Mouse (Mus musculus) limb, embryonic 14.5 days (tissue): ENCODE results near the gene Abcf1. TPM values are rescaled to one million over a fixed set of nuclear protein-coding genes. Genes with fewer than 3 reads are reported as not detected.

Source experiments
- ATAC-seq: fragments of 200-750 bp; cut with Nextera tagmentation; 2 replicates; pipeline ENCODE4 v1.8.0; 2017; ENCODE audit warnings: low read depth, moderate number of reproducible peaks, moderate TSS enrichment; ENCODE audit not compliant: low FRiP score
- DNase-seq: peaks from one replicate; pipeline ENCODE4 v3.0.0-alpha.2; 2015; ENCODE audit warnings: low spot score
- H3K27ac ChIP-seq: fragments of 300-500 bp; sonication (generic); replicated peaks from 2 replicates; pipeline ENCODE4 v1.5.1; 2014; ENCODE audit warnings: low read depth, mild to moderate bottlenecking, low read length, moderate library complexity, mixed read lengths
- H3K27me3 ChIP-seq: fragments of 300-500 bp; sonication (generic); 2 replicates; pipeline ENCODE4 v1.6.1; 2014; ENCODE audit warnings: low read length, mixed read lengths; ENCODE audit not compliant: control insufficient read depth, insufficient read depth
- H3K36me3 ChIP-seq: fragments of 300-500 bp; sonication (generic); 2 replicates; pipeline ENCODE4 v1.6.1; 2014; ENCODE audit warnings: mild to moderate bottlenecking, low read length, moderate library complexity, mixed read lengths; ENCODE audit not compliant: control insufficient read depth, insufficient read depth
- H3K4me1 ChIP-seq: fragments of 300-500 bp; sonication (generic); 2 replicates; pipeline ENCODE4 v1.6.1; 2014; ENCODE audit warnings: antibody characterized with exemption, low read length, mixed read lengths; ENCODE audit not compliant: control insufficient read depth, insufficient read depth
- H3K4me2 ChIP-seq: fragments of 300-500 bp; sonication (generic); replicated peaks from 2 replicates; pipeline ENCODE4 v1.6.1; 2014; ENCODE audit warnings: low read depth, mild to moderate bottlenecking, low read length, moderate library complexity; ENCODE audit not compliant: severe bottlenecking
- H3K4me3 ChIP-seq: fragments of 300-500 bp; sonication (generic); replicated peaks from 2 replicates; pipeline ENCODE4 v1.5.1; 2014; ENCODE audit warnings: low read length
- H3K9ac ChIP-seq: fragments of 300-500 bp; sonication (generic); 2 replicates; pipeline ENCODE4 v1.6.1; 2014; ENCODE audit warnings: mild to moderate bottlenecking, low read depth, low read length, moderate library complexity; ENCODE audit not compliant: severe bottlenecking
- H3K9me3 ChIP-seq: fragments of 300-500 bp; sonication (generic); 2 replicates; pipeline ENCODE4 v1.6.1; 2016; ENCODE audit warnings: low read length; ENCODE audit not compliant: control insufficient read depth
- POLR2A ChIP-seq: fragments of 200-500 bp; IDR thresholded peaks from 2 replicates; pipeline ENCODE4 v1.8.0; 2012; ENCODE audit warnings: inconsistent platforms, mild to moderate bottlenecking, moderate library complexity, borderline replicate concordance; ENCODE audit not compliant: insufficient read depth, insufficient read length; ENCODE audit errors: extremely low read depth
- WGBS: fragments of 180-500 bp; shearing (Covaris S2); extraction: QIAGEN DNeasy Blood & Tissue Kit; methylation state at CpG from one replicate; pipeline ENCODE4 v1.1.7; 2014; 5-methylcytosine and 5-hydroxymethylcytosine counted together
- polyA plus RNA-seq, 2 experiments: library from polyadenylated mRNA; depleted of rRNA in 1 of 2; stranded (reverse) in 1 of 2; unstranded in 1 of 2; fragments of >200 nt; fragmentation: Nextera tagmentation in 1 of 2; extraction: Ambion mirVana in 1 of 2; gene quantifications; 2 replicates each; pipeline versions ENCODE4 v1.2.1 to v1.2.3; 2012 to 2014

The Abcf1 gene
- polyA plus RNA-seq, 2 experiments = 77.2 to 83.1 TPM

DNA sequence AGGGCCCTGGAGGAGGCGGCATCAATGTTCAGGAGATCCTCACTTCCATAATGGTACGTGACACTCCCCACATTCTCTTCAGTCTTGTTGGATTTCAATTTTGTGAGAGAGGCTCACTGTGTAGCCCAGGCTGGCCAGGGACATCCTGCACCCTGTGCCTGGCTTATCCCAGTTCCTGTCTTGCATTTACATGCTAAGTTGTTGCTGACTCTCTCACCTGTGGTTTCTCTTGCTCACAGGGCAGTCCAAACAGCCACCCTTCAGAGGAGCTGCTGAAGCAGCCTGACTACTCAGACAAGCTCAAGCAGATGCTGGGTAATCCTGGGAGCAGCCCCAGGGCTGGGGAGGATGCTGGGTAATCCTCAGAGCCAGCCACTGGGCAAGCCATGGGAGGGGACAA lies 40.0 kb downstream of the Abcf1 start:
- H3K4me3 ChIP-seq = no peak overlapping the region
- H3K4me1 ChIP-seq = no peaks in the 10 kb centered on the region
- H3K27me3 ChIP-seq = no peaks in the 10 kb centered on the region
- no peak overlapping the region for H3K9ac ChIP-seq
- no peak for TF ChIP-seq POLR2A
- DNase-seq = no peak
- H3K27ac ChIP-seq = no peak overlapping the region
- no peak for ATAC-seq
- WGBS = 94% methylated on average over 2 of the region's 2 CpGs
- H3K9me3 ChIP-seq = no peaks in the 10 kb centered on the region
- no peak overlapping the region for H3K4me2 ChIP-seq
- H3K36me3 ChIP-seq = peaks cover 60% of the 10 kb centered on the region

DNA sequence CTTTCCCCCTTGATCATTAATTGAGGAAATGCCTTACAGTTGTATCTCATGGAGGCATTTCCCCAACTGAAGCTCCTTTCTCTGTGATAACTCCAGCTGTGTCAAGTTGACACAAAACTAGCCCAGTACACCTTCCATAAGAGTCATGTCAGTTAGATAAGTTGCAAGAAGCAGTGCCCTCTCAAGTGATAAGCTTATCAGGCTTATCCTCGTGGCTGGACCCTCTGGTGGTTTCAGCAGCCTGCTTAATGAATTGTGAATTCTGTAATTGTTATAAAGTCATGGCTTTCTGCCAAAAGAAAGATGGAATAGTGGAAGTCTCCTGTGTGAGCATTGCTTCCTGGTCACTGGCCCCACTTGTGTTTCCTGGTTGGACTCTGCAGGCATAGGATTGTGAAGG lies 42.1 kb downstream of the Abcf1 start:
- Histone ChIP-seq H3K27ac (no peak overlapping the region), H3K9me3 (no peaks in the 10 kb centered on the region), H3K4me2 (no peak overlapping the region), H3K9ac (no peak overlapping the region), H3K4me3 (no peak overlapping the region), H3K27me3 (no peaks in the 10 kb centered on the region), H3K4me1 (no peaks in the 10 kb centered on the region), H3K36me3 (peaks cover 78% of the 10 kb centered on the region)
- TF ChIP-seq POLR2A = no peak
- no peak for ATAC-seq
- 86% methylated on average over 1 of the region's 1 CpGs for WGBS
- DNase-seq = no peak

DNA sequence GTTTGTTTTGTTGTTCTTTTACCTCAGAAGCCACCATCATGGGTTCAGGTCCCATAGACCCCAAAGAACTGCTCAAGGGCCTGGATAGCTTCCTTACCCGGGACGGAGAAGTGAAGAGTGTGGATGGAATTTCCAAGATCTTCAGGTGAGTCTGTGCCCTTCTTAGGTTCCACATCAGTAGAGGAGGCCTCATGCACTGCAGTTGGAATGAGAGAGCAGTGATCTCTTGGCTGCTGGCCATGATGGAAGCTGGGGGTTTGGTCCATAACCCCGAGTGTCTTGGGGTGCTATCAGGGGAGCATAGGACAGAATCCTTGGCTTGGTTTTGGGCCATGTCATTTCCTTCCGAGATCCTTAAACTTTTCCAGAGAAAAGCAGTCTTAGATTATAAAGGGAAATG lies 46.3 kb downstream of the Abcf1 start:
- no peak overlapping the region for H3K4me3 ChIP-seq
- no peak overlapping the region for H3K9ac ChIP-seq
- H3K36me3 ChIP-seq = peaks cover 65% of the 10 kb centered on the region
- peaks cover 11% of the 10 kb centered on the region for H3K4me1 ChIP-seq
- WGBS = 88% methylated on average over 4 of the region's 4 CpGs
- no peak overlapping the region for H3K4me2 ChIP-seq
- DNase-seq (no peak), ATAC-seq (no peak)
- TF ChIP-seq POLR2A = no peak
- no peak overlapping the region for H3K27ac ChIP-seq
- no peaks in the 10 kb centered on the region for H3K27me3 ChIP-seq
- H3K9me3 ChIP-seq = no peaks in the 10 kb centered on the region

DNA sequence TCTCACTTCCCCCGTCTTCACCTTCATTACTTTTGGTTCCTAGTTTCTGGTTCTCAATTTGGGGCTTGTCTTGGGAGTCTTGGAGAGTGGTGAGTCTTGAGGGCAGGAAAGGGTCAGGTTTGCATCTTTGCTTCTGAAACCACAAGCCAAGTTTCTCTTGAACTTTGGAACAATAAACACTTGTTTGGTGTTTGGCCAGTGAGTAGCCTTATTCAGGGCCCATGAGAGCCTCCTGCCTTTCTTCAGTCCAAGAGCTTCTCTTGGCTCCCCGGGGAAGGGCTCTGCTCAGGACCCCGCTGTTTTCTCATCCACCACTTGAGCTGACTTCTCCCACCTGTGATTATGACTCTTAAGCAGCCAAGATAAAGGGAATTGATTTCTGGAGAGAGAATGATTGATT lies 47.0 kb downstream of the Abcf1 start:
- DNase-seq (no peak), ATAC-seq (no peak)
- Histone ChIP-seq H3K9ac (no peak overlapping the region), H3K36me3 (peaks cover 62% of the 10 kb centered on the region), H3K4me1 (peaks cover 11% of the 10 kb centered on the region), H3K9me3 (no peaks in the 10 kb centered on the region), H3K27ac (no peak overlapping the region), H3K27me3 (no peaks in the 10 kb centered on the region), H3K4me3 (no peak overlapping the region), H3K4me2 (no peak overlapping the region)
- 86% methylated on average over 3 of the region's 3 CpGs for WGBS
- no peak for TF ChIP-seq POLR2A

DNA sequence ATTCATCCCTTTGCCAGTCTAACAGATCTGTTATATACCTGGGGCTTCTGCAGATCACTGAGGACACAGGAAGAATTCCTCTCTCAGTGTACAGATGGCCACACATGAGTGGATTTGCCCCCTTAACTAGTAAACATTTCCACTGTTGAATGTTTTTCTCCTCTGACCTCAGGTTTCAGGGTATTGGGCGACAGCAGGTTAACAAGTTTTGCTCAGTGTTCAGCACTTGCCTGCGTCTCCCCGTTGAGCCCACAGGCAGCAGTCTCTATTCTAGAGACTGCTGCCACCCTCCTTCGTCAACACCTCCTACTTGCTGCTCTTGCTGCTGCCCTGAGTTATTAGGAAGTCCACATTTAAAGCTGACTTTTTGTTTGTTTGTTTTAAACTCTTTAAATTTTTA lies 47.9 kb downstream of the Abcf1 start:
- Histone ChIP-seq H3K27ac (no peak overlapping the region), H3K9ac (no peak overlapping the region), H3K36me3 (peaks cover 63% of the 10 kb centered on the region), H3K9me3 (no peaks in the 10 kb centered on the region), H3K4me3 (no peak overlapping the region), H3K4me2 (no peak overlapping the region), H3K4me1 (peaks cover 11% of the 10 kb centered on the region), H3K27me3 (no peaks in the 10 kb centered on the region)
- TF ChIP-seq POLR2A = no peak
- DNase-seq = no peak
- no peak for ATAC-seq
- WGBS = 82% methylated on average over 4 of the region's 4 CpGs
